Mouse (Mus musculus) gastrocnemius, adult 8-10 months (tissue): ENCODE data around the gene Bax. TPM values are rescaled to one million over a fixed set of nuclear protein-coding genes. Genes with fewer than 3 reads are reported as not detected.
"Not testable (repeated sequence)": the region's sequence is repeated elsewhere in the genome, so short reads cannot be mapped to it uniquely, and the experiment has no call there.

ENCODE experiments used
- DNase-seq, 2 experiments: peaks; one replicate each; pipeline ENCODE4 v3.0.0; 2022; ENCODE audit warnings: low spot score in 2 of 2
- total RNA-seq, 4 experiments: library from RNA; stranded (reverse); gene quantifications; 2 replicates each; pipeline ENCODE4 v1.2.4; 2022

The Bax gene
- 10 to 100 TPM; 14.5 to 17.8 (median 15.3) TPM for total RNA-seq

DNA sequence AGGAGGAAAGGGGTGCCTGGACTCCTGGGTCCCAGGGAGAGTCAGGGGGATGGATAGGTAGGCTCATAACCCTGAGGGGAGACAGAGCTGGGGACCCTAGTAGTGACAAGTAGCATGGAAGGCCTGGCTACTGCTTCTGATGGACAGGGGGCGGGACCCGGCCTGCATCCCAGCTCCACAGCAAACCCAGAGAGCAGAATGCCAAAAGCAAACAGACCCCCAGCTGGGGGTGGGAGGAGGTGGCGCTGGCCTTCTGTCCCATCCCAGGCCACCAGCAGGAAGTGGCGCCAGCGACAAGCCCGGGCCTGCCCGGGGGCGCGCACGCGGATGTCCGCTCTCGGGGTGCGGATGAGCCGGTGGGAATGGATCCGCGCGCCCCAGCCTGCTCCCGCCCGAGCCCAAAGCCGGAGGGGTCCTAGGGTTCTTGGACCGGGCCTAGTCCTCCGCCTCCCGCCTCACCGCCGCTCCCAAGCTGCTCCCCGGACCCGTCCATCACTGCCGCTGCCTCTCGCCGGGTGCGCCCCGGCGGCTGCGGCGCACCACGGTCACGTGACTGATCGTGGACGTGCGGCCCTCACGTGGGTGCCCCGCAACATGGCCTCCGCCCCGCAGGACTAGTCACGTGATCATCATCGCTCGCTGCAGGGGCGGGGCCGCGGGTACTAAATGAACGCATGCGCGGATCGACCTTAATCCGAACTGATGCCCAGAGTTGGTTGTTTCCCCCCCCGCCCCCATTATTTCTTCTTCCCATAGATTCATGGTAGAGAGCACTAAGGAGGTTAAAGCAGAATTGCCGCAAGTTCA lies at the start of gene Bax:
Gene Bax (minus strand): TSS at position 616 of the 807 bp plus-strand sequence.
- DNase-seq, result peak; percentile 94 to 95

DNA sequence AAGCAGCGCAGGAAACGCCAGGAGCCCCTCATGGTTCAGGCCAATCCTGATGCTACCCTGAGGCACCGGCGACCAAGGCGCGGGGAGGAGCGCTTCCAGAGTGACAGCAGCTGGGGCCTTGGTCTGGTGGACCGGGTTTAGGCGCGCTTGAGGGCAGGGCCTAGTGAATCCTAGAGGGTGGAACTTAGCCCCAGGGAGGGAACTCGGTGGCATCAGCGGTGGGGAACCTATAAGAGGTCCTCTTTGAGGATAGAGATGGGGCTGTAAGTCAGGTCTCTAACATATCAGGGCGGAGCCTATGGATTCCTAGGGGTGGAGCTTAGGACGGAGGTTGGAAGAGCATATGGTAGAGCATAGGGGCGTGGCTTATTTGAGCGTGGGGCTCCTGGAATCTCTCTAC lies 48.7 kb upstream of the Bax start:
- no peak for DNase-seq

GRCm38 (mm10) chr7:45514411-45514810 lies 47.7 kb upstream of the Bax start:
- no peak for DNase-seq

GRCm38 (mm10) chr7:45509912-45510787 lies 43.5 kb upstream of the Bax start, which contains the start of gene Nucb1:
TSS of gene Nucb1 (minus strand) at chr7:45510406.
- DNase-seq, result peak; percentile 89 to 90

- no peak for DNase-seq
Measured at GRCm38 (mm10) chr7:45509181-45509882, 42.6 kb upstream of the Bax start.

GRCm38 (mm10) chr7:45508561-45508960 lies 41.9 kb upstream of the Bax start:
- DNase-seq, result no peak

DNA sequence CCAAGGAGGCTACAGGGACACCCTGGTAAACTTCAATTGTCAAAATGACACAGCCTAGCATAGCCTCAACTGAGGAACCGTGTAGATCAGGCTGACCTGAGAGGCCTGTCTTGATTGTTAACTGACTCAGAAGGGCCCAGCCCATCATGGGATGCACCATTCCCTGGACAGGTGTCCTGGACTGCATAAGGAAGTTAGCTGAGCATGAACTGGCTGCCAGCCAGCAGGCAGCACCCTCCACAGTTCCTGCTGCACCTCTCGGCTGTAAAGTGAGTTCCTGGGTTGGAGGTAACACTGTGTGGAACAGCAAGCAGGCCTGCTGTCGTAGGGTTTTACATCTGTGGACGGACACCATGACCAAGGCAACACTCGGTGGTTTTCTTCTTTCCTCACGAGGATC lies 40.9 kb upstream of the Bax start:
- DNase-seq, result no peak

GRCm38 (mm10) chr7:45498427-45498826 lies 31.7 kb upstream of the Bax start:
- DNase-seq, result no peak

GRCm38 (mm10) chr7:45494548-45494947 lies 27.9 kb upstream of the Bax start:
- DNase-seq, result no peak

- DNase-seq, result peak; percentile 44 to 63
Measured at GRCm38 (mm10) chr7:45492951-45493350, 26.3 kb upstream of the Bax start.

GRCm38 (mm10) chr7:45492225-45492844 lies 25.6 kb upstream of the Bax start:
- DNase-seq, result no peak

DNA sequence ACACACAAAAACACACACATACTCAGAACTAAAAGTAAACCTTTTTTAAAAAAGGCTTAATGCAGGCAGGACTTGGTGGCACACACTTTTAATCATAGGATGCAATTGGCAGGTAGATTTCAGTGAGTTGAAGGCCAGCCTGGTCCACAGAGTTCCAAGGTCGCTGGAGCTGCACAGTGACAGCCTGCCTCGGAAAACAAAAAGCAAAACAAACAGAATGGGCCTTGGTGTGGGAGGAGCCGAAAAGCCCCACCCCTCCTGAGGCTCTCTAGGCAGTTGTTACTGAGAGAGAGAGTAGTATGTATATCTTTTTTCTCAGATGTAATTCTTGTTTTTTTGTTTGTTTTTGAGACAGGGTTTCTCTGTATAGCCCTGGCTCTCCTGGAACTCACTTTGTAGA lies 24.6 kb upstream of the Bax start:
- no peak for DNase-seq

GRCm38 (mm10) chr7:45490822-45491221 lies 24.1 kb upstream of the Bax start:
- no peak for DNase-seq

DNA sequence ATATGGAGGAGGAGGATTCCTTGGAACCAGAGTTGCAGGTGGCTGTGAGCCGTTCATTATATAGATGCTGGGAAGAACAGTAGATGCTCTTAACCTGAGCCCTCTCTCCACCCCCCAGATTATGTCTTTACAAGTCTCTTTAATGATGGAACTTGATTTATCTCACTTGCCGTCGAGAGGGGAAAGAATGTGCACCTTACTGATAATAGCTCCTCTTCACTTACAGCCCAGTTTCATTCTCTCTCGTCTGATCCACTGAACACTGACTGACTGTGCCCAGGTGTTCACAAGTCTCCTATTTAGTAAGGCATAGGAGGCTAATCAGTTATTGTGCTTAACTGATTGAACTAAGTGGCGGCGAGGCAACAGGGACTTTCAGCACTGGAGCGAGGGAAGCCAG lies 22.9 kb upstream of the Bax start:
- no peak for DNase-seq

- DNase-seq, result peak; percentile 68 to 79
Measured at GRCm38 (mm10) chr7:45488293-45489204, 21.9 kb upstream of the Bax start, which contains the start of gene Dhdh. TSS of gene Dhdh (minus strand) at chr7:45488805.

- DNase-seq, result no peak
Measured at GRCm38 (mm10) chr7:45487861-45488292, 21.2 kb upstream of the Bax start.

DNA sequence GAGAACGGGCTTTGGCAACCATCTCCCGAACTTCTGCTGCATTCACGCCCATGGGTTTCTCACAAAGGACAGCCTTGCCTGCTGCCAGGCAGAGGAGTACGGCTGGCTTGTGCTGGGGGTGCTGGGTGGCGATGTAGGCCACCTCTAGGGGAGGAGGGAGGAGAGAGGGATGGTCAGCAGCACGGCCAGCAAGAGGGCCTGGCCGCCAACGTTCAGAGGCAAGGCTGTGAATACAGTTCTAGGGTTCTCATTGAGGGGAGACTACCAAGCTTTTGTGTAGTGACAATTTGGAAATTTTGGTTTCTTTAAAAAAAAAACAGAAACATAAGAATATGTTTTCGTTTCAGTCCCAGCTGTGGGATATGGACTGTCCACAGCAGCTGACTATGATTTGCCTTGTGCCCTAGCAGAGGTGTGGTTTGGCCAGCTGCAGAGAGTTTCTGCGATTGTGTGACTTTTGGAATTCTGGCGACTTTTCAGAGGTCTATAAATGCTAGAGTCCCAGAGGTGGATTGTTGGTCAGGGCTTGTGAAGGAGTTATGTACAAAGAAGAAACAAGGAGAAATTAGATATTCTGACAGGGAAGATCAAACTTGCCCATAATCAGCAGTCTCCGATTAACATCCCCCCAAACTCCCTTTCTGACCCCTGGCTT lies 20.2 kb upstream of the Bax start, which contains the start of gene Gm45808:
Gene Gm45808 (minus strand): TSS at position 51 of the 655 bp plus-strand sequence.
- no peak for DNase-seq

DNA sequence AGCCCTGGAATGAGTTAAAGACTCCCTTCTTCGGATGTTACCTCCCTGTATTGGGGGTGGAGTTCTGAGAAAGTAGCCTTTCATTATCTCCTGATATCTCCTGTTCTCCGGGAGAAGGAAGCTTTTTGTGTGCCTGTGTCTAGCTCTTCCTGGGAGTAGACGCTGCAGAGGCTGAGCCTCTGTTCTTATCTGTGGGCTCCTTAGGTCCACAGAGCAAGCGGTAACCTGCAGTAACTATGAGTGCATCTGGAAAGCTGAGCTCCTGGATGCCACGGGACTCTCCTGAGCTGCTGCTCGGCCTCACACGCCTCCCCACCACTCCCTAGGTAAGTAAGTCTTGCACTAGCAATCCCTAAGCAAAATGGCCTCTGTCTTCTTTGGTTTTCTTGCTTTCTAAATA lies 19.5 kb upstream of the Bax start:
- no peak for DNase-seq

- DNase-seq, result not testable (repeated sequence)
Measured at GRCm38 (mm10) chr7:45484985-45485384, 18.3 kb upstream of the Bax start.
